Mouse (Mus musculus) cortical plate, adult 2 months (tissue): ENCODE measurements around the gene Myadm.

ENCODE experiments used
- CTCF ChIP-seq: fragments of 200-500 bp; IDR thresholded peaks from 2 replicates; pipeline ENCODE4 v1.5.1; 2011; ENCODE audit warnings: mild to moderate bottlenecking, control low read depth, low read length; ENCODE audit not compliant: insufficient read depth; ENCODE audit errors: extremely low read depth
- POLR2A ChIP-seq: fragments of 200-500 bp; IDR thresholded peaks from 2 replicates; pipeline ENCODE4 v1.6.1; 2011; ENCODE audit warnings: mild to moderate bottlenecking, low read length, control low read depth; ENCODE audit not compliant: insufficient read depth; ENCODE audit errors: extremely low read depth

DNA sequence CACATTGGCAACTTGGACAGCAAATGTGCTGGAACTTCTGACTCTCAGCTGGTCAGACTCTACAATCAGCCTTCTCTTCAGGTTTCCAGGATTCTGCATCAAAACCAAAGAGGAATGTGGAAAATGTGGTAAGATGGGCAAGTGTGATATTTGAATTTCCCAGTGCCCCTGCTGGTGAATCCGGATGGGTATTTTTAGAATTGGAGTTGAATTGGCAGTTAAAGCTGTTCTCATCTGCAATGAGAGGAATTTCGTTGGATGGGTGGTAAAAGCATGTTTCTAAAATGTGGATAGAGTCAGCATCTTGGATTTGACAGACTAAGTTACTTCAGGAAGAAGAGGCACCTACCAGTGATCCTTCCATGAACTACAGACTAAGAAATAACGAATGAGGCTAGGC is 28.2 kb upstream of the Myadm start:
- TF ChIP-seq CTCF (no peak), POLR2A (no peak)
